Mouse (Mus musculus) adrenal gland, adult 2 months (tissue): ENCODE results near the gene Gemin8. TPM values are rescaled to one million over a fixed set of nuclear protein-coding genes. Genes with fewer than 3 reads are reported as not detected.

Experiments used
- DNase-seq: peaks from one replicate; pipeline ENCODE4 v3.0.0; 2021
- polyA plus RNA-seq: library from polyadenylated mRNA; depleted of rRNA; stranded (reverse); fragments of >200 nt; gene quantifications from 2 replicates; pipeline ENCODE4 v1.2.3, GENCODE M21; 2012; rRNA removed
- total RNA-seq, 2 experiments: library from RNA; stranded (reverse); gene quantifications; 2 replicates each; pipeline ENCODE4 v1.2.3; 2021

The Gemin8 gene
- total and polyA plus RNA-seq, 3 experiments: 4.6 to 10.5 (median 7.0) TPM

- no peak for DNase-seq
Measured at GRCm38 (mm10) chrX:166230515-166231267, 60.4 kb downstream of the Gemin8 start.

- DNase-seq: no peak
Measured at GRCm38 (mm10) chrX:166236131-166236530, 65.9 kb downstream of the Gemin8 start.

GRCm38 (mm10) chrX:166238831-166239460 is 68.7 kb downstream of the Gemin8 start, which contains the start of gene Gpm6b:
TSS of gene Gpm6b (plus strand) at chrX:166238911.
- DNase-seq: peak; percentile 32

GRCm38 (mm10) chrX:166239520-166239919 is 69.3 kb downstream of the Gemin8 start:
- no peak for DNase-seq

Other genes starting within 250 kb of the Gemin8 start
- gene Gpm6b, start 68.5 kb downstream of the Gemin8 start, total RNA-seq: 1 to 10 TPM; 4.4 to 7.3 TPM
- gene Gpm6b, start 68.5 kb downstream of the Gemin8 start, polyA plus RNA-seq: 1.2 and 1.9 TPM in 2 replicates